Mouse (Mus musculus): ENCODE results near the gene Vmac. TPM values are rescaled to one million over a fixed set of nuclear protein-coding genes. Genes with fewer than 3 reads are reported as not detected.

Gene Vmac
- polyA plus RNA-seq, 1 experiment, result 18.0 TPM

DNA sequence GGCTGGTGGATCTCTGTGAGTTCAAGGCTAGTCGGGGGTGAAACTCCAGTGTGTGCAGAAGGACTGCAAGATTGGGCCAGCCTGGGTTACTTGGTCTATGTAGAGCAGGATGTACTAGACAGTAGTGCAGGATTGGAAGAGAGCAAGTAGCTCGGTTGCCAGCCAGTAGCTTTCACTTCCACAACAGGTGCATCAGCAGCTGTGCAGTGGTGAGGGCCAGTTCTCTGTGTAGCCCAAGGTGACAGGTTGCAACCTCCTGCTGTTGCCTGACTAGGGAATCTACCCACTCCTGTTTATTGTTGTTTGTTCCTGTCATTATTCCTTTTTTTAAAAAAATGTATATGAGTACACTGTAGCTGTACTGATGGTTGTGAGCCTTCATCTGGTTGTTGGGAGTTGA is 29.1 kb downstream of the Vmac start:
- H3K4me1 ChIP-seq (ENCODE audit: control insufficient read depth, insufficient read depth, insufficient read length, low read length), result no peaks in the 10 kb centered on the region; the same call in 1 of the 2 replicates
- no peak overlapping the region for H3K27ac ChIP-seq (ENCODE audit: insufficient read depth, low read depth, low read length)
- no peaks in the 10 kb centered on the region for H3K27me3 ChIP-seq (ENCODE audit: control insufficient read depth, insufficient read depth, low read length)
- 74% methylated on average over 2 of the region's 2 CpGs for WGBS
- H3K4me3 ChIP-seq (ENCODE audit: low read depth, low read length), result no peak overlapping the region
- peaks cover 39% of the 10 kb centered on the region for H3K36me3 ChIP-seq (ENCODE audit: control insufficient read depth, insufficient read depth, low read length)
- no peak for TF ChIP-seq POLR2A (IDR thresholded peaks at IDR 0.05; ENCODE audit: low read depth, low read length)
- TF ChIP-seq CTCF (IDR thresholded peaks at IDR 0.05; ENCODE audit: extremely low read depth, insufficient read length, insufficient replicate concordance, low read depth, low read length), result no peak

DNA sequence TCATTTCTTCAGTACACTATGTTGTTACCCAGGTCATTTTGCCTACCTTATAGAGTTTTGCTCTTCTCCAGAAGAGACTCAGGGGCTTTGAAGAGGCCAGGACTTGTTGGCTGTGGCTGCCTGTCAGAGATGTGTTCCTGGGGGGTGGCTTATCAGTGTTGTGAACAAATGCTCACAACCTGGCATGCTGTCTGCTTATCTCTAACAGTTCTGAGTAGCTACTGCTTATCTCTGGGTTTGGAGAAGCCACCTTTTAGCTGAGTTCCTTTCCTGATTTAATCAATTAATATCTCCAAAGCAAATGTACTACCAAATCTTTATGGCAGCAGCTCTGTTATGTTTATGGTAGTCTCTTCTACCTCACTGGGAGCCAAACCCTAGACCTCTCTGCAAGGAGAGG is 29.8 kb downstream of the Vmac start:
- TF ChIP-seq POLR2A (IDR thresholded peaks at IDR 0.05; ENCODE audit: low read depth, low read length) (no peak), CTCF (IDR thresholded peaks at IDR 0.05; ENCODE audit: extremely low read depth, insufficient read length, insufficient replicate concordance, low read depth, low read length) (no peak)
- Histone ChIP-seq H3K27me3 (ENCODE audit: control insufficient read depth, insufficient read depth, low read length) (no peaks in the 10 kb centered on the region), H3K36me3 (ENCODE audit: control insufficient read depth, insufficient read depth, low read length) (peaks cover 39% of the 10 kb centered on the region), H3K4me3 (ENCODE audit: low read depth, low read length) (no peak overlapping the region), H3K27ac (ENCODE audit: insufficient read depth, low read depth, low read length) (no peak overlapping the region), H3K4me1 (ENCODE audit: control insufficient read depth, insufficient read depth, insufficient read length, low read length) (no peaks in the 10 kb centered on the region; the same call in 1 of the 2 replicates)

DNA sequence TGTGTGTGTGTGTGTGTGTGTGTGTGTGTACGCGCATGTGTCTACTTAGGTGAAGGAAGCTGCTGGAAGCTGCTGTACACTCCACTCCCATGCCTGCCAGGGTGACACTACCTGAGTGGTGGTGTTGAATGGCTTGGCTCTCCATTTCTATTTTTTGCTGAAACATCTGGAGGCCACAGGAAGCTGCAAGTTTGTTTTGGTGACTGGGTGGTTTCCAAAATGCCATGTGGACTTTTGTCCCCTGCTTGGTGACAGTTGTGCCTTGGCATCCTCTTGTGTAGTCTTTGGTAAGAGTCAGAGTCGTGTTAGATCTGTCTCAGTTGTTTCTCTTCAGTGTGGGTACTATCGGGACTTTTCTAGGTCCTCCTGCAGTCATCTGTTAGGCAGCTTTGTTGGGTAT is 31.0 kb downstream of the Vmac start:
- Histone ChIP-seq H3K27me3 (ENCODE audit: control insufficient read depth, insufficient read depth, low read length) (no peaks in the 10 kb centered on the region), H3K27ac (ENCODE audit: insufficient read depth, low read depth, low read length) (no peak overlapping the region; the same call in 1 of the 2 replicates), H3K4me3 (ENCODE audit: low read depth, low read length) (no peak overlapping the region), H3K36me3 (ENCODE audit: control insufficient read depth, insufficient read depth, low read length) (peaks cover 36% of the 10 kb centered on the region), H3K4me1 (ENCODE audit: control insufficient read depth, insufficient read depth, insufficient read length, low read length) (no peaks in the 10 kb centered on the region; the same call in 1 of the 2 replicates)
- no peak for TF ChIP-seq POLR2A (IDR thresholded peaks at IDR 0.05; ENCODE audit: low read depth, low read length)
- no peak for TF ChIP-seq CTCF (IDR thresholded peaks at IDR 0.05; ENCODE audit: extremely low read depth, insufficient read length, insufficient replicate concordance, low read depth, low read length)
- 81% methylated on average over 4 of the region's 4 CpGs for WGBS

DNA sequence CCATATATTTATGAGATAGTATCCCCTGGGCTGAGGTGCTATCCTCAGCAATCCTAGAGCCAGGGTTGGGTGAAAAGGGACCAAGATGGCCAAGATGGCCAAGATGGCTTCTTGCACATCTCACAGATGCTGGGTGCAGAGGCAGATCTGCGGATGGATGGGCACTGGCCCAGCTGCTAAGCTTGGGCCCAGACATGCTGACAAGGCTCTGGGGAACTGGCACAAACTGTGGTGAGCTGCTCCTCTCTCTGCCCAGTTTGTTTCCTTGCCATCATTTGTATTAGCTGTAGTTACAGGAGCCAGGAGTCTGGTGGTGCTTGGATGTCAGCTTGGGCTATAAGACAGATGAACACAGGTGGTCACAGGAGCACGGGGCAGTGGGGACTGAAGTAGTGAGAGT is 33.2 kb downstream of the Vmac start:
- no peak overlapping the region for H3K27ac ChIP-seq (ENCODE audit: insufficient read depth, low read depth, low read length)
- H3K4me1 ChIP-seq (ENCODE audit: control insufficient read depth, insufficient read depth, insufficient read length, low read length), result no peaks in the 10 kb centered on the region; the same call in 1 of the 2 replicates
- peaks cover 32% of the 10 kb centered on the region for H3K36me3 ChIP-seq (ENCODE audit: control insufficient read depth, insufficient read depth, low read length)
- 79% methylated on average over 2 of the region's 2 CpGs for WGBS
- H3K27me3 ChIP-seq (ENCODE audit: control insufficient read depth, insufficient read depth, low read length), result no peaks in the 10 kb centered on the region
- no peak for TF ChIP-seq POLR2A (IDR thresholded peaks at IDR 0.05; ENCODE audit: low read depth, low read length)
- no peak overlapping the region for H3K4me3 ChIP-seq (ENCODE audit: low read depth, low read length)

DNA sequence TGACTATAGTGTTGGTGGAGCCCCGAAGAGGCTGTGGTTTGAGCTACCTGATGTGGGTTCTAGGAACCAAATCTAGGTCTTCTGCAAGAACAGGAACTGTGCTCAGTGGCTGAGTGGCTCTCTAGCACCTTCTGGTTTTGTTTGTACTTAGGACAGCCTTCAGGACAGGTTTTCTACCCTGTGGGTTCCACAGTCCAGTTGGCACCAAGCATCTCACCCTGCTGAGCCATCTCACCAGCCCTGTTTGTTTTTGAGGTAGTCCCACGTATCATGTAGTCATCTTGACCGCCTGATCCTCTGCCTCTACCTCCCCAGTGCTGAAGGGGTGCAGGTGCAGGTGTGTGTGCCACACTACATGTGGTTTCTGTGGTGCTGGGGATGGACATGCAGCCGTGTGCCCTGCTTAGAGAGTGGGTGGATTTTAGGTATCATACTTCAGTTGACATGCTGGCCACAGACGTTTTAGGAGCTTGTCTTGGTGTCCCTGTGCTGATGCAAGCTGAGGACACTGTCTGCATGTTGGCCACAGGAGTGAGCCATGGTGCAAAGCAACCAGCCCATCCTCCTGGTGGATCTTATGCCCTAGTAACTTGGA is 34.2 kb downstream of the Vmac start:
- Histone ChIP-seq H3K4me1 (ENCODE audit: control insufficient read depth, insufficient read depth, insufficient read length, low read length) (no peaks in the 10 kb centered on the region; the same call in 1 of the 2 replicates), H3K27ac (ENCODE audit: insufficient read depth, low read depth, low read length) (no peak overlapping the region), H3K4me3 (ENCODE audit: low read depth, low read length) (no peak overlapping the region), H3K36me3 (ENCODE audit: control insufficient read depth, insufficient read depth, low read length) (peaks cover 32% of the 10 kb centered on the region), H3K27me3 (ENCODE audit: control insufficient read depth, insufficient read depth, low read length) (no peaks in the 10 kb centered on the region)
- WGBS, result 64% methylated on average over 5 of the region's 5 CpGs
- TF ChIP-seq CTCF (IDR thresholded peaks at IDR 0.05; ENCODE audit: extremely low read depth, insufficient read length, insufficient replicate concordance, low read depth, low read length) (no peak), POLR2A (IDR thresholded peaks at IDR 0.05; ENCODE audit: low read depth, low read length) (no peak)

DNA sequence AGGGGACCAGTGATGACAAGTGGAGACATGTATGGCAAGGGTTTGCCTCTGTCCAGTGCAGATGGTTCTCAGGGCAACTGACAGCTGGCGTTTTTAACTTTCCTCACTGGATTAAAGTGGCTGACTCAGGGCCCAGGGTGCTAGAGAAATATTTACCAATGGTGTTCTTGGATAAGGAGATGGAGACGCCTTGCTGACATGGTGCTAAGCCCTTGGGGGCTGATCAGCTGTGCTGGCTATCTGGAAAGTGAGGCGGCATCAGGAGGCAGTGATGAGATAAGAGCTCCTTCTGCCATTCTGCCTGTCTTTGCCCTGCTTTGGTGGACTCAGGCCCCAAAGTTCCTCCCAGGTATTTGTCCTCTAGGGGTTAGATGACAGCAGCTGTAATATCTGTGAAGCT is 34.9 kb downstream of the Vmac start:
- no peaks in the 10 kb centered on the region for H3K27me3 ChIP-seq (ENCODE audit: control insufficient read depth, insufficient read depth, low read length)
- H3K27ac ChIP-seq (ENCODE audit: insufficient read depth, low read depth, low read length), result no peak overlapping the region
- no peak overlapping the region for H3K4me3 ChIP-seq (ENCODE audit: low read depth, low read length)
- H3K36me3 ChIP-seq (ENCODE audit: control insufficient read depth, insufficient read depth, low read length), result peaks cover 29% of the 10 kb centered on the region
- no peak for TF ChIP-seq POLR2A (IDR thresholded peaks at IDR 0.05; ENCODE audit: low read depth, low read length)
- no peak for TF ChIP-seq CTCF (IDR thresholded peaks at IDR 0.05; ENCODE audit: extremely low read depth, insufficient read length, insufficient replicate concordance, low read depth, low read length)
- WGBS, result 50% methylated on average over 3 of the region's 3 CpGs
- no peaks in the 10 kb centered on the region; the same call in 1 of the 2 replicates for H3K4me1 ChIP-seq (ENCODE audit: control insufficient read depth, insufficient read depth, insufficient read length, low read length)

DNA sequence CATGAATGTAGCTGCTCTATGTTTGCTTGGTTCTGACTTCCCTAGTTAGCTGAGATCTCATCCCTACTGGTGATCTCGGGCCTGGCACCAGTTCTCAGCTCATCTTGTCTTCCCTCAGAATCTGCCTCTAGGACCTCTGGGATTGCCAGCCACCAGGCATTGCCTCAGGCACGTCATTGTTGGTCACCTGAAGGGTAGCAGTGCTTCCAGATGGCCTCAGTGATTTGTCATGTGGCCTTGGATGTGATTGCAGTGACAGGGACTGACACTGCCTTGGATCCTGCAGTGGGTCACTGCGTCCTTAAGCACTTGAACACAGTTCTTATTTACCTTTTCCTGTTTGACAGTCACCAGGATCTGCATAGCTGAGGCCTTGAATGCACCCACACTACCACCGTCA is 36.0 kb downstream of the Vmac start:
- WGBS, result 62% methylated on average over 4 of the region's 4 CpGs
- H3K27me3 ChIP-seq (ENCODE audit: control insufficient read depth, insufficient read depth, low read length), result no peaks in the 10 kb centered on the region
- H3K4me3 ChIP-seq (ENCODE audit: low read depth, low read length), result no peak overlapping the region
- H3K4me1 ChIP-seq (ENCODE audit: control insufficient read depth, insufficient read depth, insufficient read length, low read length), result no peaks in the 10 kb centered on the region
- H3K36me3 ChIP-seq (ENCODE audit: control insufficient read depth, insufficient read depth, low read length), result peaks cover 22% of the 10 kb centered on the region
- no peak overlapping the region for H3K27ac ChIP-seq (ENCODE audit: insufficient read depth, low read depth, low read length)
- TF ChIP-seq CTCF (IDR thresholded peaks at IDR 0.05; ENCODE audit: extremely low read depth, insufficient read length, insufficient replicate concordance, low read depth, low read length) (no peak), POLR2A (IDR thresholded peaks at IDR 0.05; ENCODE audit: low read depth, low read length) (no peak)
